Mouse (Mus musculus) liver, embryonic 15.5 days (tissue): ENCODE data around the gene Stau1. TPM values are rescaled to one million over a fixed set of nuclear protein-coding genes. Genes with fewer than 3 reads are reported as not detected.
A peak's percentile ranks its signal among the peaks of the same experiment; 100 is the strongest.

ENCODE experiments used
- ATAC-seq: fragments of 200-750 bp; cut with Nextera tagmentation; 2 replicates; pipeline ENCODE4 v1.8.0; 2017; ENCODE audit warnings: moderate number of reproducible peaks, mild to moderate bottlenecking, moderate library complexity; ENCODE audit not compliant: insufficient read depth
- H3K27ac ChIP-seq: fragments of 300-500 bp; sonication (generic); replicated peaks from 2 replicates; pipeline ENCODE4 v1.5.1; 2015; ENCODE audit warnings: mild to moderate bottlenecking, inconsistent platforms
- H3K27me3 ChIP-seq: fragments of 300-500 bp; sonication (generic); 2 replicates; pipeline ENCODE4 v1.6.1; 2015; ENCODE audit warnings: mild to moderate bottlenecking, inconsistent platforms
- H3K36me3 ChIP-seq: fragments of 300-500 bp; sonication (generic); replicated peaks from 2 replicates; pipeline ENCODE4 v1.6.1; 2015; ENCODE audit warnings: moderate library complexity, mild to moderate bottlenecking, inconsistent platforms
- H3K4me1 ChIP-seq: fragments of 300-500 bp; sonication (generic); replicated peaks from 2 replicates; pipeline ENCODE4 v1.6.1; 2015; ENCODE audit warnings: inconsistent platforms
- H3K4me2 ChIP-seq: fragments of 300-500 bp; sonication (generic); 2 replicates; pipeline ENCODE4 v1.6.1; 2015; ENCODE audit warnings: moderate library complexity, mild to moderate bottlenecking, inconsistent platforms
- H3K4me3 ChIP-seq: fragments of 300-500 bp; sonication (generic); replicated peaks from 2 replicates; pipeline ENCODE4 v1.5.1; 2015; ENCODE audit warnings: mild to moderate bottlenecking, inconsistent platforms
- H3K9ac ChIP-seq: fragments of 300-500 bp; sonication (generic); 2 replicates; pipeline ENCODE4 v1.6.1; 2015; ENCODE audit warnings: moderate library complexity, mild to moderate bottlenecking, inconsistent platforms
- H3K9me3 ChIP-seq: fragments of 300-500 bp; sonication (generic); replicated peaks from 2 replicates; pipeline ENCODE4 v1.6.1; 2016; ENCODE audit warnings: inconsistent platforms
- WGBS: fragments of 180-500 bp; shearing (Covaris S2); methylation state at CpG from one replicate; pipeline ENCODE4 v1.1.7; 2015; ENCODE audit warnings: mixed read lengths; ENCODE audit not compliant: insufficient replicate concordance; 5-methylcytosine and 5-hydroxymethylcytosine counted together
- polyA plus RNA-seq: library from polyadenylated mRNA; unstranded; fragments of >200 nt; fragmentation: Nextera tagmentation; extraction: Ambion mirVana; gene quantifications from 2 replicates; pipeline ENCODE4 v1.2.1, GENCODE M21; 2015

The Stau1 gene
- polyA plus RNA-seq, 1 experiment from 2014 or later = 24.2 TPM

DNA sequence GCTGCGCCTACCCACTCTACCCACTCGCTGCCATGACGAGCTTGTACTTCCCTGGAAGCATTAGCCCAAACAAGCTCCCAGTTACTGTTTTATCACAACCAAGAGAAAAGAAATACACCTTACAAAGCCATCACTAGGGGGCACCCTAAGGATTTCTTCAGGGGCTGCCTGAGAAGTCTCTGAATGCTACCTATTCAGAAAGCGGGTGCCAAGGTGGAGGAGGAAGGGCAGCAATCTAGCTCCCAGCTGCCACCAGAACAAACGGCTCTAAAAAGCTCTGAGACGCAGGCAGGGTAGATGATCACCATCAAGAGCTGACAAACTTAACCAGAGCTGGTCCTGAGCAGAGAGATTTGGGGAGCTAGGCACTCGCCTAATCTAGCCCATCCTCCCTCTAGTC lies 39.3 kb downstream of the Stau1 start:
- no peaks in the 10 kb centered on the region for H3K4me1 ChIP-seq
- H3K4me2 ChIP-seq = no peak overlapping the region
- H3K9ac ChIP-seq = no peak overlapping the region
- peaks cover 85% of the 10 kb centered on the region for H3K36me3 ChIP-seq
- WGBS = 43% methylated on average over 7 of the region's 7 CpGs
- H3K4me3 ChIP-seq = no peak overlapping the region
- no peaks in the 10 kb centered on the region for H3K27me3 ChIP-seq
- H3K9me3 ChIP-seq = no peaks in the 10 kb centered on the region
- H3K27ac ChIP-seq = no peak overlapping the region
- ATAC-seq = peak; percentile 22; the same call in 1 of the 2 replicates

DNA sequence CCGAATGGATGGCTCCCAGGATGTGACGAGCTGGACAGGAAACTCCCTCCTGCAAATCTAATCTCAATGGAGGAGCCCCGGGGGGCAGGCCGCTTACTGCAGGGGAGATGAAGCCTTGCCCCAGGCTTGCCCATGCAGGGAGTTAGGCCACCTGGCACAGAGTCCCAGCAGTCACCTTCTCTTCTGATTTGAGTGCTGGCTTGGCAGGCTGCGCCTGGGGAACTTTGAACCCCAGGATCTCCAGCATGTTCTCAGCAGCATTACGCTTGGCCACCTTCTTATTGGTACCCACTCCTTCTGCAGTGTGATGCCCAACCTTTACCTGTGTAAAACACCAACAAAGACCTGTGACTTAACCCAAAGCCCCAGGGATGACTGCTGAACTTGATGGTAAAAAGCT lies 43.9 kb downstream of the Stau1 start:
- Histone ChIP-seq H3K4me3 (no peak overlapping the region), H3K9me3 (no peaks in the 10 kb centered on the region), H3K36me3 (peaks cover 93% of the 10 kb centered on the region), H3K4me1 (no peaks in the 10 kb centered on the region), H3K27ac (no peak overlapping the region), H3K27me3 (no peaks in the 10 kb centered on the region), H3K9ac (no peak overlapping the region), H3K4me2 (no peak overlapping the region)
- no peak for ATAC-seq
- WGBS = 76% methylated on average over 6 of the region's 6 CpGs

DNA sequence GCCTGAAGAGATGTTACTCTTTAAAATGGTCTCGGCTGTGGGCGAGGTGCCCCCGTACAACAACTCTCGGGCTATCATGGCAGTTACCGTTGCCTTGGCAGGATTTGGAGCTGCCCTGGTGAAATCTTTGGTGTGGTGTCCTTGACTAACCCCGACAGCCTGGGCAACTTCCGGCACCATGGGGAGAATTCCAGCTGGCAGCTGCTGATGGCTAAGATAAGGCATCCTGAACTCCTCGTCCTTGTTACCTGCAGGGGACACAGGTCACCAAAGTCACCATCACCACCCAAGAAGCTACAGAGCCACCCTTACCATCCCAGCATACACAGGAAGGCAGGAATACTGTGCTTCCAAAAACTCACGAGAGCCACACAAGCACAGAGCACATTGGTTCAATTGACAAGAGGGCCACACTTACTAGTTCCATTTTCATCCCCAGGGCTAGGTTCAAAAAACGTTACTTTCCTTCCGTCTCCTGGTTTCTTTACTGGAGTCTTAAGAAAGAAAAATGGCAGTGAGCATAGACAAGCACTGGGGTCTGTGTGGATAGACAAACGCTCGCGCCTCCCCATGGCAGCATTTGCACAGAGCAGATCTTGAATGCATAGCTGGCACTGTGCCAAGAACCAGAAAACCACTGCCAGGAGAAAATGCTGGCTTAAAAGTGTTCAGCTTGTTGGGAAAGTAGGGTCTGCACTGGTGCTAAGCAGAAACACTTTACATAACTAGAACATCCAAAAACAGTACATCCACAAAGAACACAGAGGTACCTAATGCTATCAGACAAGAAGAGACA lies 45.0 kb downstream of the Stau1 start:
- no peak overlapping the region for H3K9ac ChIP-seq
- 81% methylated on average over 14 of the region's 14 CpGs for WGBS
- no peaks in the 10 kb centered on the region for H3K27me3 ChIP-seq
- peaks cover 94% of the 10 kb centered on the region for H3K36me3 ChIP-seq
- no peaks in the 10 kb centered on the region for H3K9me3 ChIP-seq
- no peaks in the 10 kb centered on the region for H3K4me1 ChIP-seq
- H3K27ac ChIP-seq = no peak overlapping the region
- ATAC-seq = no peak
- H3K4me3 ChIP-seq = no peak overlapping the region
- H3K4me2 ChIP-seq = no peak overlapping the region

DNA sequence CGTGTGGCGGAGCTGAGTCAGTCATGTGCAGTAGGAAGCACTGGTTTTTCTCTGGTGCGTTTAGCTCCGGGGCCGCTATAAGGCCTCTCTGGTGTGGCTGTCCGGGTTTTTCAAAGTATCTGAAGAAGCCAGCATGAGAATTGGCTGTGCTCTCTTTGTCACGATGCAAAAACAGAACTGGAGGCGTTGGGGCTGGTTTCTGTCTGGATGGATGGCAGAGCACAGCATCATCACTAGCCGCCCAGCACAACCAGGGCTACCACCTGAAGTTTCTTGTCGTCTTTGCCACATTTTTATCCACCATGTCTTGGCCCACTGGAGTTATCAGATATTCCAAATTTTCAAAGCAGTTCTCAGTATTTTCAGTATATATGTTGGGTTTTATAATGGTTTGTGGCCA lies 47.2 kb downstream of the Stau1 start:
- no peak overlapping the region for H3K27ac ChIP-seq
- no peaks in the 10 kb centered on the region for H3K27me3 ChIP-seq
- 85% methylated on average over 10 of the region's 10 CpGs for WGBS
- H3K36me3 ChIP-seq = peaks cover 95% of the 10 kb centered on the region
- no peak overlapping the region for H3K4me2 ChIP-seq
- no peak for ATAC-seq
- no peak overlapping the region for H3K4me3 ChIP-seq
- H3K9ac ChIP-seq = no peak overlapping the region
- H3K9me3 ChIP-seq = no peaks in the 10 kb centered on the region
- no peaks in the 10 kb centered on the region for H3K4me1 ChIP-seq

DNA sequence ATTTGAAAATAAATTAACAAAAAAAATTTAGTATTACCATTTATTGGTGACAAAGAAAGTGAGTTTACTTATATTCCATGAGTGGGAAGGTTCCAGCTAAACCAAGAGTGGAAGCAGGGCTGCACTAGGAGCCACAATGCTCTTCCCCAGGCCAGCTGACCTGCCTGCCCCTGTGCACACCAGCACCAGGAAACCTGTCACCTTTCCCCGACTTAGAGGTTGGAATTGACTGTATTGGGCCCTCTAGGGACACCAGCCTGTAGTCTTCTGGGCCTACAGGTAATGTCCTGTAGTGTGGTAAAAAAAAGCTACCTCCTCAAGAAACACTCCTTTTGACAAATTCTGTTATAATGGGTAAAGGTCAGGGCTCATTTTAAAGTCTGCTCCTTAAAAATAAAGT lies 47.9 kb downstream of the Stau1 start:
- H3K9ac ChIP-seq = no peak overlapping the region
- H3K4me2 ChIP-seq = no peak overlapping the region
- H3K36me3 ChIP-seq = peaks cover 97% of the 10 kb centered on the region
- 65% methylated on average over 1 of the region's 1 CpGs for WGBS
- H3K4me1 ChIP-seq = no peaks in the 10 kb centered on the region
- H3K27me3 ChIP-seq = no peaks in the 10 kb centered on the region
- no peaks in the 10 kb centered on the region for H3K9me3 ChIP-seq
- no peak for ATAC-seq
- H3K4me3 ChIP-seq = no peak overlapping the region
- no peak overlapping the region for H3K27ac ChIP-seq

DNA sequence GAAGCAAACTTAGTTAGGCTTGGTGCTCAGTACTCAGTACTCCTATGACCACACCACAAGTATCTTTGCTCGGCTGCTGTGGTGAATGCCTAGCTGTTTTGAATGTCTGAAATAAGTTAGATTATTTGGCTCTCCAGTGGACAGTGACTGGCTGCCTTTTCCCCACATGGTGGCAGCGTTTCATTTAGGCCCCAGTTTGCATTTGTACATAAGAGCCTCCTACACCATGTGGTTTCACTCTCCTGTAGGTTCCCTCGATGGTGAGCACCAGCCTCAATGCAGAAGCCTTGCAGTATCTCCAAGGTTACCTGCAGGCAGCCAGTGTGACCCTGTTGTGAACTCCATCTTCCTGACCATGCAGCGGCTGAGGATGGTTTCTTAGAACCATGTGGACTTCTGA lies 50.6 kb downstream of the Stau1 start:
- H3K4me1 ChIP-seq = no peaks in the 10 kb centered on the region

DNA sequence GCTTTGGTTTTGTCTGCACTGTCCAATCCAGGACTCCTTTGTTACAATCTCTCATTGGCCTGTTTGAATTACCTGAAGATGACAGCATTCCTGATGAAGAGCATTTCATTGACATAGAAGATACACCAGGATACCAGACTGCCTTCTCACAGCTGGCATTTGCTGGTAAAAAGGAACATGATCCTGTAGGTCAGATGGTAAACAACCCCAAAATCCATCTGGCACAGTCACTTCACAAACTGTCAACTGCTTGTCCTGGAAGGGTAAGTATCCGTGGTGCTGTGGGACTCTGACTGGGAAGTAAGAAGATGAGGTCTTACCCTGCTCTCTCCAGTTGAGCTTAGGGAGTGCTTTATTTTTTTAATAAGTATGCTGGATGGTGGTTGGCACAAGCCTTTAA lies 51.8 kb downstream of the Stau1 start:
- Histone ChIP-seq H3K9me3 (no peaks in the 10 kb centered on the region), H3K4me2 (no peak overlapping the region), H3K36me3 (peaks cover 95% of the 10 kb centered on the region), H3K9ac (no peak overlapping the region), H3K4me1 (no peaks in the 10 kb centered on the region), H3K27me3 (no peaks in the 10 kb centered on the region), H3K27ac (no peak overlapping the region), H3K4me3 (no peak overlapping the region)
- ATAC-seq = no peak
- WGBS = 77% methylated on average over 1 of the region's 1 CpGs

More for the DNA sequence above, 50.6 kb downstream of the Stau1 start:
- H3K9me3 ChIP-seq = no peaks in the 10 kb centered on the region
- ATAC-seq = peak; percentile 8; the same call in 1 of the 2 replicates
- 49% methylated on average over 4 of the region's 4 CpGs for WGBS
- H3K4me2 ChIP-seq = no peak overlapping the region
- no peak overlapping the region for H3K9ac ChIP-seq
- H3K36me3 ChIP-seq = peaks cover 97% of the 10 kb centered on the region
- no peak overlapping the region for H3K4me3 ChIP-seq
- H3K27me3 ChIP-seq = no peaks in the 10 kb centered on the region
- H3K27ac ChIP-seq = no peak overlapping the region

DNA sequence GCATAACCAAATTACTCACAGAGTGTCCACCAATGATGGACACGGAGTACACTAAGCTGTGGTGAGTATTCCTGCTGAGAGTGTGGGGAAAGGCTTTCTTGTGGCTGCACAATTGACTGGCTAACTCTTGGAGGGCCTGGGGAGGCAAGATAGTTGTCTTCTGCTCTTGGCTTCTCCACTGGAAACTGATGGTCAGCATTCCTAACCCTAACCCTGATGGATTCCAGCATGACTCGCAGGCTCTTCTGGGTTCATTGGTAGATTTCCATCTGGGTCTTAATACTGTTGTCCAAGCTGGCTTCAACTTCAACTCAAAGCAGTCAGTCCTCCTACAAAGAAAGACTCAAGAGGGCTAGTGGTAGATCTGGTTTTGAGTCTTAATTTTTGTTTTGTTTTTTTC lies 53.0 kb downstream of the Stau1 start:
- H3K27me3 ChIP-seq = no peaks in the 10 kb centered on the region
- H3K9ac ChIP-seq = no peak overlapping the region
- no peaks in the 10 kb centered on the region for H3K9me3 ChIP-seq
- H3K4me1 ChIP-seq = no peaks in the 10 kb centered on the region
- no peak overlapping the region for H3K4me3 ChIP-seq
- H3K36me3 ChIP-seq = peaks cover 95% of the 10 kb centered on the region
- ATAC-seq = no peak
- H3K4me2 ChIP-seq = no peak overlapping the region
- WGBS = 82% methylated on average over 2 of the region's 2 CpGs
- H3K27ac ChIP-seq = no peak overlapping the region

DNA sequence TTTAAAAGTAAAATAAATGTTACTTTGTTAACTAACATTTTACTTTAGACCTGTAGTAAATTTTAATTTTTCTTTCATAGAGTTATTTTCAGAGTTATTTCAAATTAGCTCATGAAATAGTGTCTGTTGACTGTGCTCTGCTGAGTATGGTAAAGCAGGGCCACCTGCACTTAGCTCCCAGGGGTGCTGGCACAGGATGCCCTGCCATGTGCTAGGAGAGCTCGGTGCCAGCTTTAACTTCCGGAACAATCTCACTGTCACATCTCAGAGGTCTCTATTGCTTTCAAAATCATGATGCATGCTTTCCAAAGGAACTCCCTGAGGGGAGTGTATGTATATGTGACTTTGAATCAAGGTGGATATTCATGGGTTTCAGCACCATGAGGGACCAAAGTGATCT lies 59.9 kb downstream of the Stau1 start:
- Histone ChIP-seq H3K36me3 (peaks cover 90% of the 10 kb centered on the region), H3K9ac (no peak overlapping the region), H3K27ac (no peak overlapping the region), H3K9me3 (no peaks in the 10 kb centered on the region), H3K27me3 (no peaks in the 10 kb centered on the region), H3K4me1 (no peaks in the 10 kb centered on the region), H3K4me2 (no peak overlapping the region), H3K4me3 (no peak overlapping the region)
- no peak for ATAC-seq
- WGBS = 80% methylated on average over 2 of the region's 2 CpGs

DNA sequence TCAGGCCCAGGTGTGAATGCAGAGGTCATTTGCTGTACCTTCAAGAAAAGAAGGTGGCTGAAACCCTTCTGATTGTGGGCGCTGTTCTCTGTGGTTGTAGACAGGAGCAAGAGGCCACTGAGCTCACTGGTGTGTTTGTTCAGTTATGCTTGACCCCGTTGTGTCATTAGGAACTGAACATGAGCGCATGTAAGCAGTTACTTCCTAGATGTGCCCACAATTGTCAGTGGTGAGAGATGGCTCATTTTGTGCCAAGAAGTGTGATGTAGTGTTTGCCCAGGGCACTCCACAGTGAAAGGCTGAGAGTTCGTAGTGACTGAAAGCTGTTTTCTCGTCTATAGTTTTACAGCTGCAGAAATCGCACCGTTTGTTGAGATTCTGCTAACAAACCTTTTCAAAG lies 60.5 kb downstream of the Stau1 start:
- no peak overlapping the region for H3K9ac ChIP-seq
- no peaks in the 10 kb centered on the region for H3K9me3 ChIP-seq
- H3K27ac ChIP-seq = no peak overlapping the region
- peaks cover 90% of the 10 kb centered on the region for H3K36me3 ChIP-seq
- no peak overlapping the region for H3K4me3 ChIP-seq
- no peaks in the 10 kb centered on the region for H3K27me3 ChIP-seq
- no peaks in the 10 kb centered on the region for H3K4me1 ChIP-seq
- H3K4me2 ChIP-seq = no peak overlapping the region
- ATAC-seq = no peak
- WGBS = 87% methylated on average over 7 of the region's 7 CpGs

DNA sequence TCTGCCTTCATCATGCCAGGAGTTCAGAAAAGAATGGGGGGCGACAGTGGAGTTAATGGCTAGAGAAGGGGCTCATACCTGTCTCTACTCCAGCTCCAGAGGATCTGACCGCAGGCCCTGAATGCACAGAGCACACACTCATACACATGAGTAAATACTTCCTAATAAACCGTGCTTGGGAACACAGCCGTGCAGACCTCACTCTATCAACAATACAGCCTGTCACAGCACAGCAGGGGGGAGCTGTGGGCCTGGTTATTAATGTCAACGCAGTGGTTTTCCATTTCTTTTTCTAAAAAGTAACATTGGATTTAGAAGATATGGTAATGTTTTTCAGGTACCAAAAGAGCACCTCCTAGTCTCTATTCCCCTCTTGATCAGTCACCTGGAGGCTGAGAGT lies 61.7 kb downstream of the Stau1 start:
- no peak overlapping the region for H3K9ac ChIP-seq

DNA sequence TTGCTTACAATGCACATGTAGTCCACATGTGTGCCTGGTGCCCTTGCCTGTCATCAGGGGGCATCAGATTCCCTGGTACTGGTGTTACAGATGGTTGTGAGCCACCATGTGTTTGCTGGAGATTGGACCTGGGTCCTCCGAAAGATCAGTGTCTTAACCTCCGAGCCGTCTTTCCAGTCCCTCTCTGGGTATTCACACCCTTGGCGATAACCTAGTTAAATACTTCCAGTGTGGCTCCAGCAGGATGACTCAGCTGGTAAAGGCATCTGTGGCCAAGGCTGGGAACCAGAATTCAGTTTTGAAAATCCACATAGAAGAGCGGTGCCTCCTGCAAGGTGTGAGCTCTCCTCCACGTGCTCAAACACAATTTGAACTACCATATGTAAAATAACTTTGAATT lies 62.2 kb downstream of the Stau1 start:
- H3K4me2 ChIP-seq = no peak overlapping the region
- no peaks in the 10 kb centered on the region for H3K9me3 ChIP-seq
- no peak overlapping the region for H3K9ac ChIP-seq
- no peak overlapping the region for H3K27ac ChIP-seq
- ATAC-seq = no peak
- no peaks in the 10 kb centered on the region for H3K27me3 ChIP-seq
- 89% methylated on average over 6 of the region's 6 CpGs for WGBS
- H3K4me1 ChIP-seq = no peaks in the 10 kb centered on the region
- peaks cover 91% of the 10 kb centered on the region for H3K36me3 ChIP-seq
- no peak overlapping the region for H3K4me3 ChIP-seq

More for the DNA sequence above, 61.7 kb downstream of the Stau1 start:
- Histone ChIP-seq H3K4me3 (no peak overlapping the region), H3K4me1 (no peaks in the 10 kb centered on the region), H3K36me3 (peaks cover 91% of the 10 kb centered on the region), H3K4me2 (no peak overlapping the region), H3K27me3 (no peaks in the 10 kb centered on the region), H3K27ac (no peak overlapping the region), H3K9me3 (no peaks in the 10 kb centered on the region)
- 86% methylated on average over 5 of the region's 5 CpGs for WGBS
- ATAC-seq = no peak
